Mouse (Mus musculus): ENCODE data around the gene Rptn. TPM values are rescaled to one million over a fixed set of nuclear protein-coding genes. Genes with fewer than 3 reads are reported as not detected.
"Not testable (repeated sequence)": the region's sequence is repeated elsewhere in the genome, so short reads cannot be mapped to it uniquely, and the experiment has no call there.

Rptn gene
- polyA plus RNA-seq, 1 experiment from 2014 or later = not detected

DNA sequence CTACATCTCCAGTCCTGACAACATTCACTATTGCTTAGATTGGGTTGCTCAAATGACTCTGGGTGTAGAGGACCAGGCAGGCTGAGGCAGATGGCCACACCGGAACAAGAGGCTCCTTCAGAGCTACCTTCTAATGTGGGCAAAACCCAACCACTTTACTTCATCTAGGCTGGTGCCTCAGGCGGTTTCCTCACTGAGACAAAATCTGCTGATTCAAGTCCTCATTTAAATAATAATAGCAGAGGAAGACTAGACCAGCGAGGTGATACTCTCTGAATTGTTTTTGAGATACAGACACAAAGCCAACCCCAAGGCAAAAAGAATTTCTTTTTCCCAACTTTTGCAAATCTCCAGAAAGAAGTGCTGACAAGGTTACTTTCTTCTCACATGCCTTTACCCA, 38.2 kb downstream of the Rptn start:
- ATAC-seq = no peak
- Histone ChIP-seq H3K9ac (no peak overlapping the region), H3K27ac (no peak overlapping the region), H3K4me1 (replicated peaks) (no peaks in the 10 kb centered on the region), H3K4me3 (replicated peaks) (no peak overlapping the region), H3K4me2 (replicated peaks) (no peak overlapping the region), H3K9me3 (no peaks in the 10 kb centered on the region), H3K36me3 (no peaks in the 10 kb centered on the region), H3K27me3 (replicated peaks) (no peaks in the 10 kb centered on the region)
- WGBS = 65% methylated on average over 3 of the region's 3 CpGs

DNA sequence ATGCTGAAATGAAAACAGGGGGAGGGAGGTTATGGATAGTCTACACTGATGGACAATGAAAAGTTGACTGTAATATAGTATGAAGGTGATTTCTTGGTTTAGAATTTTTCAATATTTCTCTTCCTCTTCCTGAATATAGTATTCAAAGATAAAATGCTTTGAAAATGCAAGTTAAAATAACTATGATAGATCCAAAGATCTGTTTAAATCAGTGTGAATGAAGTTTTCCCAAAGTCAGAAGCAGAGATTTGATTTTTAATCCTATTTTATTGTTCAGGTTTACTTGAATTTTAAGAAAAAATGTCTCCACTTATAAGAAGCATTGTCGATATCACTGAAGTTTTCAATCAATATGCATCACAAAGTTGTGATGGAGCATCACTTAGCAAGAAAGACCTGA, 48.5 kb downstream of the Rptn start, which contains the start of gene Tchh:
Tchh (plus strand) TSS at position 301 of the 400 bp plus-strand sequence.
- Histone ChIP-seq H3K4me2 (replicated peaks) (peak within 1 kb of the TSS; percentile 98), H3K9ac (no peak within 1 kb of the TSS), H3K9me3 (no peaks in the 10 kb centered on the region), H3K4me3 (replicated peaks) (no peak within 1 kb of the TSS), H3K27me3 (replicated peaks) (0 out of 2 replicates have a peak, but pooled peaks cover 2% of the 10 kb centered on the region), H3K27ac (no peak within 1 kb of the TSS), H3K4me1 (replicated peaks) (peaks cover 19% of the 10 kb centered on the region), H3K36me3 (no peaks in the 10 kb centered on the region)
- 86% methylated on average over 1 of the region's 1 CpGs for WGBS
- ATAC-seq = no peak

DNA sequence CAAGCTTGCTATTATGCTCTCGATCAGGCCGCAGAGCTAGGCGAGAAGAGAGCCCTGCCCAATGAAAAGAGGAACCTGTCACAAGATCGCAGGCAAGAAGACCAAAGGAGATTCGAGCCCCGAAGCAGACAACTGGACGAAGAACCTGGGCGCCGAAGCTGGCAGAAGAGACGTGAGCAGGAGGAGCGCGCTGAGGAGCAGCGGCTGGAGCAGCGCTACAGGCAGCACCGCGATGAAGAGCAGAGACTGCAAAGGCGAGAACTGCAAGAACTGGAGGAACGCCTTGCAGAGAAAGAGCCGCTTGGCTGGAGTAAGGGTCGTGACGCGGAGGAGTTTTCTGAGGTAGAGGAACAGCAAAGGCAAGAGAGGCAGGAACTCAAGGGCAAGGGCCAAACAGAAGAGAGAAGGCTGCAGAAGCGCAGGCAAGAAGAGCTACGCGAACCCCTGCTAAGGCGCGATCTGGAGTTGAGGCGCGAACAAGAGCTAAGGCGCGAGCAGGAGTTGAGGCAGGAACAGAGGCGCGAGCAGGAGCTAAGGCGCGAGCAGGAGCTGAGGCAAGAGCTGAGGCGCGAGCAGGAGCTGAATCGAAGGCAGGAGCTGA, 50.1 kb downstream of the Rptn start:
- Histone ChIP-seq H3K27ac (no peak overlapping the region), H3K4me2 (replicated peaks) (peak overlapping the region; percentile 98), H3K9me3 (no peaks in the 10 kb centered on the region), H3K4me1 (replicated peaks) (peaks cover 19% of the 10 kb centered on the region), H3K4me3 (replicated peaks) (peak overlapping the region; percentile 58), H3K27me3 (replicated peaks) (0 out of 2 replicates have a peak, but pooled peaks cover 2% of the 10 kb centered on the region), H3K9ac (peak overlapping the region; percentile 52), H3K36me3 (no peaks in the 10 kb centered on the region)
- under 1% methylated on average over 38 of the region's 38 CpGs for WGBS
- ATAC-seq = no peak

DNA sequence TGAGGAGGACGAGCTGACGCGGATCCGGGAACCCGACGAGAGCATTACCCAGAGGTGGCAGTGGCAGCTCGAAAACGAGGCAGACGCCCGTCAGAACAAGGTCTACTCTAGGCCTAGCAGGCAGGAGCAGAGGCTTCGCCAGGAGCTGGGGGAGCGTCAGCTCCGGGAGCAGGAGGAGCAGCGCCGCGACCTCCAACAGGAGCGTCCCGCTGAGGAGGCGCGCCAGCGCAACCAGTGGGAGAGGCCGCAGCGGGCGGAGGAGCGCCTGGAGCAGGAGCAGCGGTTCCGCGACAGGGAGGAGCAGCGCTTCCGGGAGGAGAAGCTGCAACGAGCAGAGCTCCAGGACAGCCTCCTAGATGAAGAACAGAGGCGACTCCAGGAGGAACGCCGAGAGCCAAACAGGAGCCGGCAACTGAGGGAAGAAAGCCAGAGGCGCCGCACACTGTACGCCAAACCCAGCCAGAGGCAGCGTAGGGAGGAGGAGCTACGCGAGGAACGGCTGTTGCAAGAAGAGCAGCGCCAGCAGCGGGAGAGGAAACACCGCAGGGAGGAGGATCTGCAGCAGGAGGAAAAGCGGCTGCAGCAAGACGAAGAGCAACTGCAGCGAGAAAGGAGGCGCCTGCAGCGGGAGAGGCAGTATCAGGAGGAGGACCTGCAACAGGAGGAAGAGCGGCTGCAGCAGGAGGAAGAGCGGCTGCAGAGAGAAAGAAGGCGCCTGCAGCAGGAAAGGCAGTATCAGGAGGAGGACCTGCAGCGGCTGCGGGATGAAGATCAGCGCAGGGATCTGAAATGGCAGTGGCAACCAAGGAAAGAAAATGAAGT, 51.1 kb downstream of the Rptn start:
- Histone ChIP-seq H3K27me3 (replicated peaks) (0 out of 2 replicates have a peak, but pooled peaks cover 2% of the 10 kb centered on the region), H3K36me3 (no peaks in the 10 kb centered on the region), H3K27ac (peak overlapping the region; percentile 68), H3K4me1 (replicated peaks) (peaks cover 19% of the 10 kb centered on the region), H3K9ac (peak overlapping the region; percentile 52), H3K9me3 (no peaks in the 10 kb centered on the region), H3K4me3 (replicated peaks) (peak overlapping the region; percentile 58), H3K4me2 (replicated peaks) (peak overlapping the region; percentile 98)
- under 1% methylated on average over 56 of the region's 56 CpGs for WGBS
- peak; percentile 88 for ATAC-seq

DNA sequence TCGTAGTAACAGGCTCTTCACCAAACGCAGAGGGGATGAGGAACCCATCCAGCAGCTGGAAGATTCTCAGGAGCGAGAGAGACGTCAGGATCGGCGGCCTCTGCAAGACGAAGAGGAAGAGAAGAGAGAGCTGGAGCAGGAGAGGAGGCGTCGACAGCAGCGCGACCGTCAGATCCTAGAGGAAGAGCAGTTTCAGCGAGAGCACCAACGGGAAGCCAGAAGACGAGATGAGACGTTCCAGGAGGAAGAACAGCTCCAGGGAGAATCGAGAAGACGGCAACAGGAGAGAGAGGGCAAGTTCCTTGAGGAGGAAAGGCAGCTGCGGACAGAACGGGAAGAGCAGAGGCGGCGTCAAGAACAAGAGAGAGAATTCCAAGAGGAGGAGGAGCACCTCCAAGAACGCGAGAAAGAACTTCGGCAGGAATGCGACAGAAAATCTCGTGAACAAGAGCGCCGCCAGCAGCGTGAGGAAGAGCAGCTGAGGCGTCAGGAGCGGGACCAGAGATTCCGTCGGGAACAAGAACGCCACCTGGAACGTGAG, 51.7 kb downstream of the Rptn start:
- peaks cover 19% of the 10 kb centered on the region for H3K4me1 ChIP-seq (replicated peaks)
- ATAC-seq = 0 out of 2 replicates have a peak, but pooled peaks have one; percentile 11
- no peaks in the 10 kb centered on the region for H3K9me3 ChIP-seq
- H3K4me3 ChIP-seq (replicated peaks) = peak overlapping the region; percentile 58
- H3K27me3 ChIP-seq (replicated peaks) = 0 out of 2 replicates have a peak, but pooled peaks cover 2% of the 10 kb centered on the region
- peak overlapping the region; percentile 98 for H3K4me2 ChIP-seq (replicated peaks)
- H3K9ac ChIP-seq = peak overlapping the region; percentile 52
- H3K36me3 ChIP-seq = no peaks in the 10 kb centered on the region
- WGBS = under 1% methylated on average over 36 of the region's 36 CpGs
- peak overlapping the region; percentile 68 for H3K27ac ChIP-seq

DNA sequence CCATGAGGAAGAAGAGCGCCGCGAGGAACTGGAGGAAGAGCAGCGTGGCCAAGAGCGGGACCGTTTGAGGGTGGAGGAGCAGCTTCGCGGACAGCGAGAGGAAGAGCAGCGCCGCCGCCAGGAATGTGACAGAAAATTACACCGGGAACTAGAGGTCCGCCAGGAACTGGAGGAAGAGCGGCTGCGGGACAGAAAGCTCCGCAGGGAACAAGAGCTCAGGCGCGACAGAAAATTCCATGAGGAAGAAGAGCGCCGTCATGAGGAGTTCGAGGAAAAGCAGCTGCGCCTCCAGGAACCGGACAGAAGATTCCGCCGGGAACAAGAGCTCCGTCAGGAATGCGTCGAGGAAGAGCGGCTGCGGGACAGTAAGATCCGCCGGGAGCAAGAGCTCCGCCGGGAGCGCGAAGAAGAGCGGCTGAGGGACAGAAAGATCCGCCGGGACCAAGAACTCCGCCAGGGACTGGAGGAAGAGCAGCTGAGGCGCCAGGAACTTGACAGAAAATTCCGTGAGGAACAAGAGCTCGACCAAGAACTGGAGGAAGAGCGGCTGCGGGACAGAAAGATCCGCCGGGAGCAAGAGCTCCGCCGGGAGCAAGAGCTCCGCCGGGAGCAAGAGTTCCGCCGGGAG, 52.7 kb downstream of the Rptn start:
- under 1% methylated on average over 54 of the region's 54 CpGs for WGBS
- Histone ChIP-seq H3K4me2 (replicated peaks) (peak overlapping the region; percentile 98), H3K4me1 (replicated peaks) (peaks cover 19% of the 10 kb centered on the region), H3K27me3 (replicated peaks) (no peaks in the 10 kb centered on the region), H3K27ac (0 out of 2 replicates have a peak overlapping the region, but pooled peaks have one; percentile 85), H3K36me3 (no peaks in the 10 kb centered on the region), H3K4me3 (replicated peaks) (peak overlapping the region; percentile 58), H3K9ac (peak overlapping the region; percentile 54), H3K9me3 (no peaks in the 10 kb centered on the region)
- no peak for ATAC-seq

DNA sequence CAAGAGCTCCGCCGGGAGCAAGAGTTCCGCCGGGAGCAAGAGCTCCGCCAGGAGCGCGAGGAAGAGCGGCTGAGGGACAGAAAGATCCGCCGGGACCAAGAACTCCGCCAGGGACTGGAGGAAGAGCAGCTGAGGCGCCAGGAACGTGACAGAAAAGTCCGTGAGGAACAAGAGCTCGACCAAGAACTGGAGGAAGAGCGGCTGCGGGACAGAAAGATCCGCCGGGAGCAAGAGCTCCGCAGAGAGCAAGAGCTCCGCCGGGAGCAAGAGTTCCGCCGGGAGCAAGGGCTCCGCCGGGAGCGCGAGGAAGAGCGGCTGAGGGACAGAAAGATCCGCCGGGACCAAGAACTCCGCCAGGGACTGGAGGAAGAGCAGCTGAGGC, 53.2 kb downstream of the Rptn start:
- Histone ChIP-seq H3K4me3 (replicated peaks) (peak overlapping the region; percentile 58), H3K9ac (peak overlapping the region; percentile 54), H3K27ac (peak overlapping the region; percentile 85), H3K4me1 (replicated peaks) (peaks cover 19% of the 10 kb centered on the region), H3K4me2 (replicated peaks) (peak overlapping the region; percentile 98)
- not testable (repeated sequence) for H3K9me3 ChIP-seq; H3K27me3 ChIP-seq (replicated peaks); H3K36me3 ChIP-seq
- ATAC-seq = peak; percentile 3; the same call in 1 of the 2 replicates
- 1% methylated on average over 32 of the region's 32 CpGs for WGBS

DNA sequence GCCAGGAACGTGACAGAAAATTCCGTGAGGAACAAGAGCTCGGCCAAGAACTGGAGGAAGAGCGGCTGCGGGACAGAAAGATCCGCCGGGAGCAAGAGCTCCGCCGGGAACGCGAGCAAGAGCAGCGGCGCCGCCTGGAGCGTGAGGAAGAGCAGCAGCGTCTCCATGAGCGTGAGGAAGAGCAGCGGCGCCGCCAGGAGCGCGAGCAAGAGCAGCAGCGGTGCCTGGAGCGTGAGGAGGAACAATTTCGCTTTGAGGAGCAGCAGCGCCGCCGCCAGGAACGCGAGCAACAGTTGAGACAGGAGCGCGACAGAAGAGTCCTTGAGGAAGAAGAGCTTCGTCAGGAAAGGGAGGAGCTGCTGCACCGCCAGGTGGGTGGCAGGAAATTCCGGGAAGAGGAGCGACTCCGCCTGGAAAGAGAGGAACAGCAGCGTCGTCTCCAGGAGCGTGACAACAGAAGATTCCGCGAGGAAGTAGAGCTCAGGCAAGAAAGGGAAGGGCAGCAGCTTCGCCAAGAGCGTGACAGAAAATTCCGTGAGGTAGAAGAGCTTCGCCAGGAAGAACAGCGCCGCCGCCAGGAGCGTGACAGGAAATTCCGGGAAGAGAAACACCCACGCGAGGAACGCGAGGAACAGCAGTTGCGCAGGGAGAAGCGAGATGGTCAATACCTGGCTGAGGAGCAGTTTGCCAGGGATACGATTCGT, 53.8 kb downstream of the Rptn start:
- WGBS = under 1% methylated on average over 59 of the region's 59 CpGs
- Histone ChIP-seq H3K4me1 (replicated peaks) (peaks cover 19% of the 10 kb centered on the region), H3K27ac (peak overlapping the region; percentile 85), H3K27me3 (replicated peaks) (no peaks in the 10 kb centered on the region), H3K9ac (peak overlapping the region; percentile 54), H3K4me3 (replicated peaks) (peak overlapping the region; percentile 58), H3K4me2 (replicated peaks) (peak overlapping the region; percentile 98), H3K9me3 (no peaks in the 10 kb centered on the region), H3K36me3 (no peaks in the 10 kb centered on the region)
- ATAC-seq = peak; percentile 72

Other genes starting within 250 kb of the Rptn start
- not detected in 2 replicates for gene Crnn, start 248.9 kb upstream of the Rptn start, polyA plus RNA-seq (2015; fragmentation: Nextera tagmentation; extraction: Ambion mirVana)
- not detected in 2 replicates for gene Flg2, start 196.4 kb upstream of the Rptn start, polyA plus RNA-seq (2015; fragmentation: Nextera tagmentation; extraction: Ambion mirVana)
- not detected in 2 replicates for gene Flg, start 120.2 kb upstream of the Rptn start, polyA plus RNA-seq (2015; fragmentation: Nextera tagmentation; extraction: Ambion mirVana)
- not detected in 2 replicates for gene Hrnr, start 74.0 kb upstream of the Rptn start, polyA plus RNA-seq (2015; fragmentation: Nextera tagmentation; extraction: Ambion mirVana)
- 1.3 and 1.4 TPM in 2 replicates for gene Tchh, start 48.6 kb downstream of the Rptn start, polyA plus RNA-seq (2015; fragmentation: Nextera tagmentation; extraction: Ambion mirVana)
- gene Tchhl1, start 75.1 kb downstream of the Rptn start, polyA plus RNA-seq (2015; fragmentation: Nextera tagmentation; extraction: Ambion mirVana) = not detected in 2 replicates
- 826 and 951 TPM in 2 replicates for gene S100a11, start 126.8 kb downstream of the Rptn start, polyA plus RNA-seq (2015; fragmentation: Nextera tagmentation; extraction: Ambion mirVana)
- gene S100a10, start 161.4 kb downstream of the Rptn start, polyA plus RNA-seq (2015; fragmentation: Nextera tagmentation; extraction: Ambion mirVana) = 640 and 689 TPM in 2 replicates